Mouse (Mus musculus) ES-Bruce4 (cell line): Measurements from ENCODE around the gene Pithd1.

Experiments
- CTCF ChIP-seq: IDR thresholded peaks from one replicate; pipeline ENCODE4 v1.8.1; 2011; ENCODE audit warnings: low read depth, low read length
- POLR2A ChIP-seq: IDR thresholded peaks from one replicate; pipeline ENCODE4 v1.8.1; 2011; ENCODE audit warnings: low read length; ENCODE audit not compliant: insufficient read depth

GRCm38 (mm10) chr4:136006821-136007220 is 19.8 kb upstream of the Pithd1 start:
- no peak for TF ChIP-seq CTCF
- TF ChIP-seq POLR2A: no peak
